Mouse (Mus musculus): ENCODE data around the gene Tnpo3. TPM values are rescaled to one million over a fixed set of nuclear protein-coding genes. Genes with fewer than 3 reads are reported as not detected.

Gene Tnpo3
- total and polyA plus RNA-seq, 3 experiments: 32.7 to 44.1 (median 43.0) TPM

DNA sequence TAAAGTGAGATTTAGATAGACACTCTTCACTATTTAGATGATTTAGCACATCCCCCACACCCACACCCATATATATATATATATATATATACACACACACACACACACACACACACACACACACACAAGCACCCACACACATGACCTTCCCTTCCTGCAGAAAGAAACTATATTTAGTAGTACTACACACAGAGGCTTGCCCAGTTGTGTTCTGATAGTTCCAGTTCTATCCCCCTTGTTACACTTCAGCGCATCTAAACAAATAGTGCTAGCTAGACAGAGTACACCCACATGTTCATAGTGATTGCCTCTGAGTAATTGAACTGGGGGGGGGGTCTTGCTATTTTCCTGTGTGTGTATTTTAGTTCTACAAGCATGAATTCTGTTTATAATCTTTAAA is 24.9 kb upstream of the Tnpo3 start:
- H3K36me3 ChIP-seq (ENCODE audit: control insufficient read depth, insufficient read depth, low read length): no peaks in the 10 kb centered on the region
- H3K27ac ChIP-seq: no peak overlapping the region
- no peak overlapping the region for H3K9ac ChIP-seq (ENCODE audit: low read depth, low read length)
- no peak for DNase-seq
- H3K4me3 ChIP-seq: no peak overlapping the region
- no peaks in the 10 kb centered on the region for H3K79me2 ChIP-seq (replicated peaks; ENCODE audit: control insufficient read depth, insufficient read depth, low read length)
- TF ChIP-seq CTCF (IDR thresholded peaks at IDR 0.05) (no peak), EP300 (IDR thresholded peaks at IDR 0.05; ENCODE audit: insufficient read depth, low read depth, low read length) (no peak), POLR2A (IDR thresholded peaks at IDR 0.05; ENCODE audit: insufficient read depth, low read depth, low read length) (no peak)
- 93% methylated on average over 1 of the region's 1 CpGs for WGBS
- intact Hi-C loops (cut with DNase I): no loop called here
- H3K4me1 ChIP-seq (ENCODE audit: control insufficient read depth, insufficient read depth, low read length): no peaks in the 10 kb centered on the region
- peaks cover 2% of the 10 kb centered on the region for H3K27me3 ChIP-seq (ENCODE audit: control insufficient read depth, insufficient read depth, low read length)

DNA sequence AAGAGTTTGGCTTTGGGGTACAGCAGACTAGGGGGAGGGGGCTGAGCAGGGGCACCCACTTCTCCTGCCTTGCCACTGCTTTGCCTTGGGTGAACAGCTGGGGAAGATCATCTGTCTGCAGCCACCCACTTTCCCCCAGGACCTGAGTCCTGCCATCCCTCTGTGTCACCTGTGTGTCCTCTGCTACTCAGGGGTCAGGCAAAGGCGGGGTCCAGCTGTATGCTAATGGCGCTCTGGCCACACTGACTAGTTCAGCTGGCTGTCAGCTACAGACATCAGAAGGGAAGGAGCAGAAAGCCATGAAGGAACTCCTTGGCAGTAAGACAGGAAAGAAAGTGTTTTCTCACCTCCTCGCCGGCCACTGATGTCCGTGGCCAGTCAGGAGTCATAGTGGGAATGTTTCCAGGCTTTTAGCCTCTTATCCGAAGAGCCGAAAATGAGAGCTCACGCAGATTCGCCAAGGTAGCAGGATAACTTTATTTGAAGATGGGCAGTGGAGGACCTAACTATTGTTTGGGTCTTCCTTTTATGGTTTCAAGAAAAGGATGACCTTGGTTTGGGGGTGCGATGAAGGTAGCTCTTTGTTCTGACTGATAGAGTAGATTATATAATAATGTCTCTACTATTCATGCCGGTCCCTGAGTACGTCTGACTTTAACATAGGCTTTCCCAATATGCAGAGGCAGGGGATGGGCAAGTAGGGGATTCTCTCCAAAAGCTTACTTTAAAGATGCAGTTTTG is 23.0 kb upstream of the Tnpo3 start:
- WGBS: 39% methylated on average over 12 of the region's 12 CpGs
- no peak overlapping the region for H3K9ac ChIP-seq (ENCODE audit: low read depth, low read length)

DNA sequence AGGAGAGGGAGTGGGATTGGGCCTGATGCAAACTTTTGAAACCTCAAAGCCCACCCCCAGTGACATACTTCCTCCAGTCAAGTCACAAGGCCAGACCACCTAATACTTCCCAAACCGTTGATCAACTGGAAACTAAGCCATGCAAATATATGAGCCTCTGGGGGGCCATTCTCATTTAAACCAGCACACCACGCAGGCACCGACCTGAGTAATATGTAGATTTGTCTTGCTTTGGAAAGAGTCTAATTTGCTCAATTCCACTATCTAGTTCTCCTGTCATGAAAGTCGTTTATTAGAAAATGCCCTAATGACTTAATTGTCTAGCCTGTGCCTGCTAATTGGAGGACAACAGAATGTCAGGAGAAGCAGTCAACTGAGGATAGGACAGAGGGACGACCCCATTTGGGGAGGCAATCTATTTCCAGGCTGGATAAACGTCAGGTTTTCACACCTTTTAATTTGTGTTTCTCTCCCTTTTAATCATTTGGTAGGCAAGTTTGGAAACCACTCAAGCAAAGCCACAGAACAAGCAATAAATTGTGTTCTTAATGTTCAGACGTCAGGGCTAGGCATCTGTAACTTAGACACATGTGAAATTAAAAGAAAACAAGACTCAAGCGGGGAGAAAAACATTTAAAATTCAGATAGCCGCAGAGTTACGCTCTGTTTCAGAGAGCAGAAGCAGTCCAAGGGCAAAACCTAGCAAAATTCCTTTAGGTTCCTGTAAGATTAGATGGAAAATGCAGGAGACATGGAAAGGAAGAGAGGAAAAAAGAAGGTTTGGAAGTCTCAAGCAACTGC is 22.3 kb upstream of the Tnpo3 start:
- intact Hi-C loops (cut with DNase I): no loop called here
- Histone ChIP-seq H3K27me3 (ENCODE audit: control insufficient read depth, insufficient read depth, low read length) (peaks cover 2% of the 10 kb centered on the region; the same call in 1 of the 2 replicates), H3K4me1 (ENCODE audit: control insufficient read depth, insufficient read depth, low read length) (no peaks in the 10 kb centered on the region), H3K9ac (ENCODE audit: low read depth, low read length) (no peak overlapping the region), H3K27ac (no peak overlapping the region), H3K79me2 (replicated peaks; ENCODE audit: control insufficient read depth, insufficient read depth, low read length) (no peaks in the 10 kb centered on the region), H3K36me3 (ENCODE audit: control insufficient read depth, insufficient read depth, low read length) (no peaks in the 10 kb centered on the region), H3K4me3 (no peak overlapping the region)
- TF ChIP-seq POLR2A (IDR thresholded peaks at IDR 0.05; ENCODE audit: insufficient read depth, low read depth, low read length) (no peak), EP300 (IDR thresholded peaks at IDR 0.05; ENCODE audit: insufficient read depth, low read depth, low read length) (no peak), CTCF (IDR thresholded peaks at IDR 0.05) (no peak)
- no peak for DNase-seq
- WGBS: 32% methylated on average over 10 of the region's 10 CpGs

More for the DNA sequence above, 23.0 kb upstream of the Tnpo3 start:
- Histone ChIP-seq H3K36me3 (ENCODE audit: control insufficient read depth, insufficient read depth, low read length) (no peaks in the 10 kb centered on the region), H3K79me2 (replicated peaks; ENCODE audit: control insufficient read depth, insufficient read depth, low read length) (no peaks in the 10 kb centered on the region), H3K4me3 (no peak overlapping the region), H3K4me1 (ENCODE audit: control insufficient read depth, insufficient read depth, low read length) (no peaks in the 10 kb centered on the region), H3K27me3 (ENCODE audit: control insufficient read depth, insufficient read depth, low read length) (peaks cover 2% of the 10 kb centered on the region; the same call in 1 of the 2 replicates), H3K27ac (no peak overlapping the region)
- intact Hi-C loops (cut with DNase I): no loop called here
- no peak for TF ChIP-seq EP300 (IDR thresholded peaks at IDR 0.05; ENCODE audit: insufficient read depth, low read depth, low read length)
- TF ChIP-seq CTCF (IDR thresholded peaks at IDR 0.05): no peak
- no peak for TF ChIP-seq POLR2A (IDR thresholded peaks at IDR 0.05; ENCODE audit: insufficient read depth, low read depth, low read length)
- DNase-seq: no peak

DNA sequence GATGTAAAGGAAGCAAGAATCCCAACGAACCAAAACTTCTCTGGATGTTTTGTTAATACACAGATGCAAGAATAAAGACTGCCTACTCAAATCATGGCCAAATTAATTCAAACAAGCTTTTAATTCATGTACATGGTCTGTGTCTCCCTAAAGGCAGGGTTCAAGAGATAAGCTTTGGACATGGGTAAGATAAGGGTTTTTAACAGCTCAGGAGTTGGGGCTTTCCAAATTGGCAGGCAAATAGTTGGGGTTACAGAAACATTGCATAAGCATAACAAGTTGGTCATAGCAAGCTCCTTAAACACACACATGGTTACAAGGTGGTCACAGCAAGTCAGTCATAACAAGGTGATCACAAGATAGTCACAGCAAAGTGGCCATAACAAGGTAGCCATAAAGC is 20.5 kb upstream of the Tnpo3 start:
- Histone ChIP-seq H3K79me2 (replicated peaks; ENCODE audit: control insufficient read depth, insufficient read depth, low read length) (no peaks in the 10 kb centered on the region), H3K4me1 (ENCODE audit: control insufficient read depth, insufficient read depth, low read length) (no peaks in the 10 kb centered on the region), H3K4me3 (no peak overlapping the region), H3K9ac (ENCODE audit: low read depth, low read length) (no peak overlapping the region), H3K27ac (no peak overlapping the region), H3K36me3 (ENCODE audit: control insufficient read depth, insufficient read depth, low read length) (no peaks in the 10 kb centered on the region), H3K27me3 (ENCODE audit: control insufficient read depth, insufficient read depth, low read length) (peaks cover 2% of the 10 kb centered on the region; the same call in 1 of the 2 replicates)
- DNase-seq: no peak
- intact Hi-C loops (cut with DNase I): no loop called here
- 65% methylated on average over 1 of the region's 1 CpGs for WGBS
- TF ChIP-seq EP300 (IDR thresholded peaks at IDR 0.05; ENCODE audit: insufficient read depth, low read depth, low read length): no peak
- TF ChIP-seq CTCF (IDR thresholded peaks at IDR 0.05): no peak
- TF ChIP-seq POLR2A (IDR thresholded peaks at IDR 0.05; ENCODE audit: insufficient read depth, low read depth, low read length): no peak

DNA sequence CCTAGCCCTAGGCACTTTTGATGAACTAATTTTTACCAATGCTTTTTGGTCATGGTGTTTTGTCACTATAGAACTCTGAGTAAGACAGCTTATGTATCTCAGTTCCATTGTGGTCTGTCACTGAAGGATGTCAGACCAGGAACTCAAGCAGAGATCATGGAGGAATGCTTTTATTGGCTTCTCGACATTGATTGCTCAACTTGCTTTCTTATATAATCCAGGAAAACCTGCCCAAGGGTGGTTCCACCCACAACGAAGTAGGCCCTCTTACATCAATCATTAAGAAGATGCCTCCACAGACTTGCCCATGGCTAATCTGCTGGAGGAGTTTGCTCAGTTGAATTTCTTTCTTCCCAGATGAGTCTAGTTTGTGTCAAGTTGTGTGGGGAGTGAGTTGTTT is 18.1 kb upstream of the Tnpo3 start:
- Histone ChIP-seq H3K27ac (no peak overlapping the region), H3K4me3 (no peak overlapping the region), H3K27me3 (ENCODE audit: control insufficient read depth, insufficient read depth, low read length) (peaks cover 2% of the 10 kb centered on the region; the same call in 1 of the 2 replicates), H3K9ac (ENCODE audit: low read depth, low read length) (no peak overlapping the region), H3K4me1 (ENCODE audit: control insufficient read depth, insufficient read depth, low read length) (no peaks in the 10 kb centered on the region), H3K36me3 (ENCODE audit: control insufficient read depth, insufficient read depth, low read length) (no peaks in the 10 kb centered on the region), H3K79me2 (replicated peaks; ENCODE audit: control insufficient read depth, insufficient read depth, low read length) (no peaks in the 10 kb centered on the region)
- WGBS: 83% methylated on average over 2 of the region's 2 CpGs
- DNase-seq: no peak
- intact Hi-C loops (cut with DNase I): no loop called here
- no peak for TF ChIP-seq EP300 (IDR thresholded peaks at IDR 0.05; ENCODE audit: insufficient read depth, low read depth, low read length)
- no peak for TF ChIP-seq POLR2A (IDR thresholded peaks at IDR 0.05; ENCODE audit: insufficient read depth, low read depth, low read length)
- TF ChIP-seq CTCF (IDR thresholded peaks at IDR 0.05): no peak

DNA sequence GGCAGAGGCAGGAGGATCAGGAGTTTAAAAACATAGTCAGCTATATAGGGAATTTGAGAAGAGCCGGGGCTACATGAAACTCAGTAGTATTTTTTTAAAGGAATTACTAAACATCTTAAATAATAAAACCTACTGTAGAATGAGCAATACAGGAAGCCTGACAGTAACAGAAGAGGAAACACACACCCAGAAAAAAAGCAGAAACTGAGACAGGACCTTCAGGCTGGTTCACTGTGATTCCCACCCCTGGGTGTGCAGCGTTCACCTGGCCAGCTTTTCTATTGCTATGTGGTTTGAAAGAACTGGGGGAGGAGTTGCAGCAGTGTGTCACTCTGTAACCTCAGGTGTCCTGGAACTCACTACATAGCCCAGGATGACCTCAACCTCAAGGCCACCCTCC is 14.2 kb upstream of the Tnpo3 start:
- Histone ChIP-seq H3K4me1 (ENCODE audit: control insufficient read depth, insufficient read depth, low read length) (no peaks in the 10 kb centered on the region), H3K36me3 (ENCODE audit: control insufficient read depth, insufficient read depth, low read length) (no peaks in the 10 kb centered on the region), H3K79me2 (replicated peaks; ENCODE audit: control insufficient read depth, insufficient read depth, low read length) (no peaks in the 10 kb centered on the region), H3K4me3 (no peak overlapping the region), H3K9ac (ENCODE audit: low read depth, low read length) (no peak overlapping the region), H3K27ac (no peak overlapping the region), H3K27me3 (ENCODE audit: control insufficient read depth, insufficient read depth, low read length) (peaks cover 3% of the 10 kb centered on the region; the same call in 1 of the 2 replicates)
- intact Hi-C loops (cut with DNase I): no loop called here
- TF ChIP-seq EP300 (IDR thresholded peaks at IDR 0.05; ENCODE audit: insufficient read depth, low read depth, low read length) (no peak), POLR2A (IDR thresholded peaks at IDR 0.05; ENCODE audit: insufficient read depth, low read depth, low read length) (no peak)
- DNase-seq: no peak
- WGBS: 67% methylated on average over 2 of the region's 2 CpGs
